Mouse (Mus musculus): Measurements from ENCODE around the gene Mmgt2. TPM values are rescaled to one million over a fixed set of nuclear protein-coding genes. Genes with fewer than 3 reads are reported as not detected.

Mmgt2 gene
- total and polyA plus RNA-seq, 2 experiments from 2014 or later: 22.6 to 23.3 TPM

GRCm38 (mm10) chr11:62610304-62610703 is 38.2 kb upstream of the Mmgt2 start:
- WGBS: 92% methylated on average over 6 of the region's 6 CpGs
- DNase-seq (no peak), ATAC-seq (no peak)
- TF ChIP-seq CTCF (IDR thresholded peaks at IDR 0.05; ENCODE audit: low read depth): no peak
- Histone ChIP-seq H3K4me1 (ENCODE audit: insufficient read depth) (peaks cover 20% of the 10 kb centered on the region), H3K36me3 (ENCODE audit: insufficient read depth) (peaks cover 39% of the 10 kb centered on the region), H3K4me3 (ENCODE audit: low read depth, low read length) (no peak overlapping the region), H3K27ac (ENCODE audit: low read depth, low read length) (no peak overlapping the region), H3K4me2 (ENCODE audit: low read depth) (no peak overlapping the region), H3K9me3 (ENCODE audit: low read length) (no peaks in the 10 kb centered on the region), H3K27me3 (ENCODE audit: insufficient read depth, low read length) (no peaks in the 10 kb centered on the region), H3K9ac (no peak overlapping the region)

DNA sequence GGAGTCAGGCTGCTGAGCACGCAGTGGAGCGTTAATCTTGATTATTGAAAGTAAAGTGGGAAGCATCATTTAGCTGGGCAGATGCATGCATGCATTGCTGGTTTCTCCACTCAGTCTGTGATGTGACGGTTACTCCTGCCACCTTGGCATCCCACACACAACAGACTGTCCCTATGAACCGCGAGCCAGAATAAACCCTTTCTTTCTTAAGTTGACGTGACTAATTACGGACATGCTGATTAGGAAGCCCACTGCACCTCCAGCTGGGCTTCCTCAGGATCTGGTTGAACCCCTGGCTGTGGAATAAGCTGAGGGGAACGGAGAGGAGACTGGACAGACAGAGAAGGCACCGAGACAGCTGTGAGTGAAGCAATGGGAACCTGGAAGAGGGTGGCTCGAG is 35.9 kb upstream of the Mmgt2 start:
- no peak for ATAC-seq
- Histone ChIP-seq H3K27ac (ENCODE audit: low read depth, low read length) (peak overlapping the region; percentile 87; the same call in 1 of the 2 replicates), H3K9ac (peak overlapping the region; percentile 57; the same call in 1 of the 2 replicates), H3K4me2 (ENCODE audit: low read depth) (peak overlapping the region; percentile 46; the same call in 1 of the 2 replicates), H3K36me3 (ENCODE audit: insufficient read depth) (peaks cover 16% of the 10 kb centered on the region; the same call in 1 of the 2 replicates), H3K9me3 (ENCODE audit: low read length) (no peaks in the 10 kb centered on the region), H3K4me1 (ENCODE audit: insufficient read depth) (peaks cover 13% of the 10 kb centered on the region), H3K27me3 (ENCODE audit: insufficient read depth, low read length) (no peaks in the 10 kb centered on the region), H3K4me3 (ENCODE audit: low read depth, low read length) (no peak overlapping the region)
- TF ChIP-seq CTCF (IDR thresholded peaks at IDR 0.05; ENCODE audit: low read depth): no peak
- WGBS: 45% methylated on average over 10 of the region's 10 CpGs
- DNase-seq: no peak

DNA sequence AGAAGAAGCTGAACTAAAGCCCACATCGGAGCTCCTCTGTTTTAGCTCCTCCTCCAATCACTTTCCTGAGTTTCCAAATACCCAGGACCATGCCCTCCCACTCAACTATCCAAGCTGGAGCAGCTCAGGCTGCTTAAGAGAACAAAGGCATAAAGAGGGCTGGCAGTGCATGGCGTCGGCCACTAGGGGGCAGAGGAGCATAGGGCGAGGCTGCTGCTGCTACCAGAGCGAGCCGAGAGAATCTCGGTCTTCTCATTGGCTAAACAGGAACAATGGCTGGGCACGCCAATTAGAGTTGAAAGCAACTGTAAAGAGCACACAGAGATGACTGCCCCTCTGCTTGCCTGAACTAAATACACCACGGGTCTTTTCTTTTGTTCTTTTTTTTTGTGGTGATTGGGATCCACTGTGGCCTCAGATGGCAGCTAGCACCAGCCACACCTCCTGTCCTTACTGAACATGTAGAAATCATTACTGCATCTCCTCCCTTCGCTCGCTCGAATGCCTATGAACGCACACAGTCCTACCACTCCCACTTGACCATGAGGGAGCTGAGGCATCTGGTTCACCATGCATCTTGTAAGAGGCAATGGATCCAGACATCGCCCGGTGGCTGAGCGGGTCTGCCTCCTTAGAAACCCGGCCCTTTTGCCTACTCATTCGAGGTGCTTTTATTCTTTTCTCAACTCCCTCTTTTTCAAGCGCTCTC is 34.7 kb upstream of the Mmgt2 start:
- H3K27ac ChIP-seq (ENCODE audit: low read depth, low read length): peak overlapping the region; percentile 87
- peak; percentile 100 for TF ChIP-seq CTCF (IDR thresholded peaks at IDR 0.05; ENCODE audit: low read depth)
- H3K9me3 ChIP-seq (ENCODE audit: low read length): no peaks in the 10 kb centered on the region
- H3K4me2 ChIP-seq (ENCODE audit: low read depth): peak overlapping the region; percentile 46
- H3K9ac ChIP-seq: peak overlapping the region; percentile 58
- 0 out of 2 replicates have a peak, but pooled peaks cover 8% of the 10 kb centered on the region for H3K36me3 ChIP-seq (ENCODE audit: insufficient read depth)
- peak; percentile 99 for DNase-seq
- peak overlapping the region; percentile 24 for H3K4me3 ChIP-seq (ENCODE audit: low read depth, low read length)
- H3K27me3 ChIP-seq (ENCODE audit: insufficient read depth, low read length): no peaks in the 10 kb centered on the region
- H3K4me1 ChIP-seq (ENCODE audit: insufficient read depth): peaks cover 13% of the 10 kb centered on the region
- ATAC-seq: peak; percentile 96
- 5% methylated on average over 19 of the region's 19 CpGs for WGBS

DNA sequence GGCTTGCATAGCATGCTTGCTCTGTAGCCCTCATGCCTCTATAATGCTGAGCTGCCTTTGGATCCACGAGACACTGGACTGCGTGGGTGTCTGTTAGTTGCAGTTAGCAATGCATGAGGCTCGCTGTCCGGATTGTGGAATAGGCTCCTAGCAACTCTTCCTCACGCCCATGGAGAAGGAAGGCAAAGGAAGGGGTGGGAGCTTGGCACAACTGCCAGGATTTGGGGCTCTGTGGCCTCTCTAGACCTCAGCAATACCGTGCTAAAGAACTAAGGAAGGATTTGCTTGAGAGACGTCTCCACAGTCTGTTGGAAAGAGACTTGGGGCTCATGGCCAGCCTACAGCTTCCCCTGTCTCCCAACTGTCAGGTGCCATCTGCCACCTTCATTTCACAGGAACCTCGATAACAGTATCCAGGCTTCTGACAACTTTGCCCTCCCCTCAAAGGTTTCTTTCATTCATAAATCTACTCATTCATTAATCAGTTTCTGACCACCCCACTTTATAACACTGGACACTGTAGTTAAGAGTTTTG is 33.5 kb upstream of the Mmgt2 start:
- no peak overlapping the region for H3K4me3 ChIP-seq (ENCODE audit: low read depth, low read length)
- ATAC-seq: no peak
- no peaks in the 10 kb centered on the region for H3K9me3 ChIP-seq (ENCODE audit: low read length)
- H3K9ac ChIP-seq: no peak overlapping the region
- H3K27me3 ChIP-seq (ENCODE audit: insufficient read depth, low read length): no peaks in the 10 kb centered on the region
- DNase-seq: no peak
- peak overlapping the region; percentile 87 for H3K27ac ChIP-seq (ENCODE audit: low read depth, low read length)
- no peak for TF ChIP-seq CTCF (IDR thresholded peaks at IDR 0.05; ENCODE audit: low read depth)
- H3K36me3 ChIP-seq (ENCODE audit: insufficient read depth): 0 out of 2 replicates have a peak, but pooled peaks cover 8% of the 10 kb centered on the region
- 66% methylated on average over 8 of the region's 8 CpGs for WGBS
- H3K4me2 ChIP-seq (ENCODE audit: low read depth): no peak overlapping the region
- H3K4me1 ChIP-seq (ENCODE audit: insufficient read depth): peaks cover 13% of the 10 kb centered on the region

DNA sequence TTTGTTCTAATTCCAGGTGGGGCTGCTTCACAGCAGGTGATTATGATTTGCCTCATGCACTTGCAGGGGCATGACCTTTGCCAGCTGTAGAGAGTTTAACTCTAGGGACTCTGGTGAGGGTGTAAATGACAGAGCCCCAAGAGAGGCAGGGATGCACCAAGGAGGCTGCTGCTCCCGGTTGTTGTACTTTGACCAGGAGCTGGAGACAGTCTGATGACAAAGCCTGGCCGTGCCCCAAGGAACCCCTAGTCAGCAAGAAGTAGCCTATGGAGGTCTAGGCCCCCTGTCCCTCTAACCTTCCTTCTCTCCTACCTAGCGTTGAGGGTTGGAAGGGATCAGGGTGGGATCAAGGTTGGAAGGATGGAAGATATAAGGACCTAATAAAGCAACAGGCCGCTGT is 33.0 kb upstream of the Mmgt2 start:
- Histone ChIP-seq H3K4me1 (ENCODE audit: insufficient read depth) (peaks cover 13% of the 10 kb centered on the region), H3K27me3 (ENCODE audit: insufficient read depth, low read length) (no peaks in the 10 kb centered on the region), H3K9ac (no peak overlapping the region), H3K36me3 (ENCODE audit: insufficient read depth) (0 out of 2 replicates have a peak, but pooled peaks cover 8% of the 10 kb centered on the region), H3K4me2 (ENCODE audit: low read depth) (no peak overlapping the region), H3K9me3 (ENCODE audit: low read length) (no peaks in the 10 kb centered on the region), H3K4me3 (ENCODE audit: low read depth, low read length) (no peak overlapping the region), H3K27ac (ENCODE audit: low read depth, low read length) (no peak overlapping the region)
- ATAC-seq (no peak), DNase-seq (no peak)
- TF ChIP-seq CTCF (IDR thresholded peaks at IDR 0.05; ENCODE audit: low read depth): no peak
- WGBS: 92% methylated on average over 4 of the region's 4 CpGs

DNA sequence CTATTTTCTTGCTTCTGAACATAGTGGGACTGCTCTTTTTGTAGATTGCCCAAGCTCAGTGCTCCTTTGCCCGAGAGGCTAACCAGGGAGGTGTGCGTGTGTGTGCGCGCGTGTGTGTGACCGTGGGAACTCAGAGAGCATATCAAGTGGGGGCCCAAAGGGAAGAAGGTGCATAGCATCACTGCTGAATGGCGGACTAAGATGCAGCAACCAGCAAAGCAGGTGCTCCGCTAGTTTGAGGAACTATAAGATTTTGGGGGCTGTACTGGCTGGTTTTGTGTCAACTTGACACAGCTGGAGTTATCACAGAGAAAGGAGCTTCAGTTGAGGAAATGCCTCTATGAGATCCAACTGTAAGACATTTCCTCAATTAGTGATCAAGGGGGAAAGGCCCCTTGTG is 27.4 kb upstream of the Mmgt2 start:
- Histone ChIP-seq H3K4me3 (ENCODE audit: low read depth, low read length) (no peak overlapping the region), H3K4me1 (ENCODE audit: insufficient read depth) (peaks cover 5% of the 10 kb centered on the region; the same call in 1 of the 2 replicates), H3K27ac (ENCODE audit: low read depth, low read length) (no peak overlapping the region), H3K9me3 (ENCODE audit: low read length) (no peaks in the 10 kb centered on the region), H3K9ac (no peak overlapping the region), H3K36me3 (ENCODE audit: insufficient read depth) (0 out of 2 replicates have a peak, but pooled peaks cover 8% of the 10 kb centered on the region), H3K4me2 (ENCODE audit: low read depth) (no peak overlapping the region), H3K27me3 (ENCODE audit: insufficient read depth, low read length) (no peaks in the 10 kb centered on the region)
- DNase-seq: no peak
- no peak for ATAC-seq
- no peak for TF ChIP-seq CTCF (IDR thresholded peaks at IDR 0.05; ENCODE audit: low read depth)
- 93% methylated on average over 8 of the region's 8 CpGs for WGBS
